Mouse (Mus musculus): ENCODE data around the gene Pln.

Pln gene

DNA sequence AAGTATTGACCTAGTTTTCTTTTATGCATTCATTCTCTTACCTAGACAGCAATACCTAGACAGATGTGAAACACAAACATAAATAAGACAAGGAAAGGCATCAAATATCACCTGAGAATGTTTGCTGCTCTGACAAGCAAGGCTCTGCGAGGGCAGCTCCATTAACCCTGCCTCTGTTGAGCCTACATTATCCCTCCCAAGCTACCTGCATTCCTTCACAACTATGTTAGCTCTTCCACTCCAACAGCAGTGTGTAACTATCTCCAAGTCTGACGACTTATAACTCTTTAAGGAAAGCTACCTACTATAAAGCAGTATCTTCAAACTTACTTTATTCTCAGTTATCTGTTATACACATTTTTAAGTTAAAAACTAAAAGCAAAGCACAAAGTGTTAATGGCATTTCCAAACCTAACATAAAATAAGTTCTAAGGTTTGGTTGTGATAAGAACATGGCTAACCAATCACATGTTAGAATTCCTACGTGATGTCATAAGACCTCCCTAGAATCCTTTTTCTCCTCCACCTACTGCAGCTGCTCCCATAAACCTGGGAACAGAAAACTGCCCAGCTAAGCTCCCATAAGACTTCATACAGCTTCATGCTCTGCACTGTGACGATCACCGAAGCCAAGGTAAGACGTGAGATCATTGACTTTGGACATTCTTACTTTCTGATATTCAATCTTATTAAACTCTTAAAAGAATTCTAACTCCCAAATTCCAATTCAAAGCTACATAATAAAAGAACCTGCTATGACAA, at the start of gene Pln:
TSS of gene Pln (plus strand) at position 506 of the 762 bp plus-strand sequence.
- DNase-seq (ENCODE audit: extremely low read depth, low read depth, low spot score), result no peak

DNA sequence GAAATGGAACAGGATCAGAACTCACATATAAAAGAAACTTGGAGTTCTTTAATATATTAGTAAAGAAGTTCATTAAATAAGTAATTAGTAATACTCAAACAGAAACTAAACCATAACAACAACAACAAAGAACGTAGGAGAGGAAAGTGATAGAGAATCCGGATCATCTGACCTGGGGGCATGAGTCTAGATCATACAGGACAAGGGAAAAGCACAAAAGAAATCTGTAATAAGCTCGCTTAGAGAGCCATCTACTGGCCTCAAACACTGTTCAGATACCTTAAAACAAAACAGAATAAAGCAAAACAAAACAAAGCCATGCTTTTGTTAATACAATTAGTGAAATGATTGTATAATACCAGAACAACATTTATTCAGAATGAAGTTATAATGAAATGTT, 31.6 kb upstream of the Pln start:
- no peak for DNase-seq (ENCODE audit: extremely low read depth, low read depth, low spot score)

DNA sequence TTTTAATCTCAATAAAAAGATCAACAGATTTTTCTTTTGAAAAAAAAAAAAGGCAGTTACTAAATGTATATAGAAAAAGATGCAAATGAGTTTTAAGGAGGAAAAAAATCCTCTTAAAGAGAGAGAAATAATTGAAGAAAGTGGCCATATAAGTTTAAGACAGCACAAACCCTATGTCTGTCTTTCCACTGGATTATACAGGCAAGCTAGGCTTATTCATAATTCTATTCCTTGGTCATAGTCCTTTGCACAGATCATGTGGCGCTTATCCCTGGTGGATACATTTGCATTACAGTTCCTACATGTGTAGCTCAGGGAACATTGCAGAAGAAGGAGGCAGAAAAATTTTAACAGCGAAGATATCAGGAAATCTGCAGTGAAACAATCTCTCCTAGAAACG, 30.8 kb upstream of the Pln start:
- no peak for DNase-seq (ENCODE audit: extremely low read depth, low read depth, low spot score)

DNA sequence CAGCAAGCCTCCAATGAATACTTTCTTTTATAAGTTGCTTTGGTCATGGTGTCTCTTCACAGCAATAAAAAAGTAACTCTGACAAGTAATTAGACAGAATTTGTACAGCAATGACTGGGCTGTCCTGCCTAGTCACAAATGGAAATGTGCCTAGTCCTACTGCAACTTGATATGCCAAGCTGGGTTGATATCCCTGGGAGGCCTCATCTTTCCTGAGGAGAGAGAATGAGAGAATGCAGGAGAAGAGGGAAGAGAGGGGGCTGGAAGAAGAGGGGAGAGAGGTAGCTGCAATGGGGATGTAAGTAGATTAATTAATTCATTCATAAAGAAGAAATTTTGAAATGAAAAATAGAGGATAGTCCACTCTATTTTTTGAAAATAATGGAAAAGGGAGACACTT, 14.1 kb upstream of the Pln start:
- DNase-seq (ENCODE audit: extremely low read depth, low read depth, low spot score), result no peak

DNA sequence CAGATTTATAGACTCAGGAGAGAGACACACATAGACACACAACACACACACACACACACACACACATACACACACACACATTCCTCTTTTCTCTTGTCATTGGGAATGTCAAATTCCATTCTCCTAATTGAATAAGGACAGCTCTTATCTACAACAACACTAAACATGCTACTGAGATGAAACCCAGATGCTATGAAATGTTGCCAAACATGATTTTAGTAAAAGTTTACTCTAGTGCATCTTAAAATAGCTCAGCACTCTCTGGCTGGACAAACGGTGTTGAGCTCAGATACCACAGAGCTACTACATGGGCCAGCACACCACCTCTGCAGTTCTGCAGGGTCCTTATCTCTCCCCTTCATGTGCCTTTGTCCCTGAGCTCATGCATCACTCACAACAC, 12.8 kb upstream of the Pln start:
- no peak for DNase-seq (ENCODE audit: extremely low read depth, low read depth, low spot score)

DNA sequence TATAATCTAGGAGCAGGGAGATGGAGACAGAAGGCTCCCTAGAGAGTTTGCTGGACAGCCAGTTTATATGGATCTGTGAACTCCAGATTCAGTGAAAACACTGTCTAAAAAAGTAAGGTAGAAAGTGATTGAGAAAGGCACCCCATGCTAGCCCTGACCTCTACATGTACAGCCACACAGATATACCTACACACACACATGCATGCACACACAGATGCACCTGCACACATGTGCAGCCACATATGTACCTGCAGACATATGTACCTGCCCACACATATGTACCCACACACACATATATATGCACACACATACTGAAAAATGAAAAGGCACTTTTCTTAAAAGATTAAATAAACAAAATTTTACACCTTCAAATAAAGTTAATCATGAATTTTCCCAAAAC, 11.1 kb upstream of the Pln start:
- no peak for DNase-seq (ENCODE audit: extremely low read depth, low read depth, low spot score)

DNA sequence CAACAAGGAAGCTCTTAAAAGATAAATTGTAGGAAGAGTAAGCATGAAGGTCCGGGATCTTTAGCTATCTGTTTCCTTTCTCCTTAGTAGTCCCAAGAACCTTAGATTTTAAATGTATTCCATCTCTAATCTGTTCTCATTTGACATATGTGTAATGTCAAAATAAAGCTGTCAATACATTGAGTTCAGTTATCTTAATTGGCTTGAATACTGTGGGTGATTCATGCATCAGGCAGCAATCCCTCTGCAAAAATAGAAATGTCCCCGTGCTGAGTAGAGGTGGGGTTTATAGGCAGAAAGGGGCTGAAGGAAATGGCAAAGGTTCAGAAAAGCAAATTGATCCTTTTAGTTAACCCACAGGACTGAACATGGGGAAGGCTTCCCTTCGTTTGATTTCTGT, 8.2 kb upstream of the Pln start:
- DNase-seq (ENCODE audit: extremely low read depth, low read depth, low spot score), result no peak

DNA sequence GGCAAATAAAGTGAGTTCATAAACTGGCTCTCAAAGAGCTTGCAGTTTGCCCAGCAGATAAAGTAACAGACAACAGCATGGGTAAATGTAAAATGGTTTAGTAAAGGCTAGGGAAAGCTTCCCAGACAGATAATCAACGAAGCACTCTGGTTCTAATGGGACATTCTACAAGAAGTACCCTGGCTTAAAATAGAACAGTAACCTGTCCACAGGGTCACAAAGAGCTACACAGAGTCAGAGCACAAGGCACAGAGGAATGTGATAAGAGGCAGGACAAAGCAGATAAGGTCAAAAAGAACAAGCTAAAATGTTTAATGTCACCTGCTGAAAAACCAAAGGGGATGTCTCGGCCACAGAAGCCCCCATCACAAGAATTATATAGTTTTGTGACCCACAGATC, 4.7 kb upstream of the Pln start:
- DNase-seq (ENCODE audit: extremely low read depth, low read depth, low spot score), result no peak

DNA sequence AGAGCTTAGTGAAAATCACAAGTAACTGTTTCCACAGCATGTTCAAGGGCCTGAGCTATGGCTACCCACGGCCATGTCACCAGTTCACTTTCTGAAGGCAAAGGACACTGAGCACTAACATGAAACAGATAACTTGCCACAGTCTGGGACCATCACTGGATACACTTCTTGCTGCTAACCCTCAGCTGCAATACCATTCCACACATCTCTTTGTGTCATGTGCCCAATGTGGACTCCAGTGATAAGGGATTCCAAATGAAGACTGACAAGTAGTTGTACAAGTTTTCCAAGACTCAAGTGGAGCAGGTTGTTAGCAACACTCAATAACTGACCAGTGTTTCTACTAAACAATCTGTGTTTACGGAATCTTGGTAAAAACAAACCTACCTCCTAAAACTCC, 2.2 kb upstream of the Pln start:
- DNase-seq (ENCODE audit: extremely low read depth, low read depth, low spot score), result no peak

DNA sequence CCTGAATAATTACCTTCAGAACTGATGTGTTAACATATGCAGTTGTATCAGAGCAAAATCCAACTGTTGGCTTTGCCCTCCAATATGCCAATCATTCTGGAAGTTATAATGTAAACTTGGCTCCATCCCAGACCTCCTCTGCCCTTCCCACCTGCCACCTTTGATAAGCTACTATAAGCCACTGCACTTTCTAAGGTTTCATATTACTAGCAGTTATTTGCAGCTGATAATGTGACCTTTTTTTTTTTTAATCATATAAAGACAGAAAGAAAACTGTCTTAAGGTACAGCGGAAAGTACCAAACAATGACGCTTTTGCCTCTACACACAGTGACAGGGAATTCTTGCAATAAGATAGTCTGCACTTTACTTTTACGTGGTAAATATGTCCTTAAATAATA, 1.5 kb upstream of the Pln start:
- no peak for DNase-seq (ENCODE audit: extremely low read depth, low read depth, low spot score)

DNA sequence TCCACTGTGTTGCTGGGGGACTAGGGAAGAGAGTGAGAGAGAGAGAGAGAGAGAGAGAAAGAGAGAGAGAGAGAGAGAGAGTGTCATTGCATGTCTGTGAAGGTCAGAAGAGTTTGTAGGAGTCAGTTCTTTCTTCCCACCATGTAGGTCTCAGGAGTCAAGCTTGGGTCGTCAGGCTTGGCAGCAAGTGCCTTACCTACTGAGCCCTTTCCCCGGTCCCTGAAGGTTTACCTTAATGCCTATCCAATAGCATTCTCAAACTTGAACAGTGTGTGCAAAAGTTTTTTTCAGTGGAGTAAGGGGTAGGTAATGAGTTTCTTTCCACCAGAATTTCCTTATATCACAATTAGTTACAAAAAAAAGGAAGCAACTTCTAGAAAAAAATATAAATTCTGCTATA, 1.6 kb downstream of the Pln start:
- no peak for DNase-seq (ENCODE audit: extremely low read depth, low read depth, low spot score)

DNA sequence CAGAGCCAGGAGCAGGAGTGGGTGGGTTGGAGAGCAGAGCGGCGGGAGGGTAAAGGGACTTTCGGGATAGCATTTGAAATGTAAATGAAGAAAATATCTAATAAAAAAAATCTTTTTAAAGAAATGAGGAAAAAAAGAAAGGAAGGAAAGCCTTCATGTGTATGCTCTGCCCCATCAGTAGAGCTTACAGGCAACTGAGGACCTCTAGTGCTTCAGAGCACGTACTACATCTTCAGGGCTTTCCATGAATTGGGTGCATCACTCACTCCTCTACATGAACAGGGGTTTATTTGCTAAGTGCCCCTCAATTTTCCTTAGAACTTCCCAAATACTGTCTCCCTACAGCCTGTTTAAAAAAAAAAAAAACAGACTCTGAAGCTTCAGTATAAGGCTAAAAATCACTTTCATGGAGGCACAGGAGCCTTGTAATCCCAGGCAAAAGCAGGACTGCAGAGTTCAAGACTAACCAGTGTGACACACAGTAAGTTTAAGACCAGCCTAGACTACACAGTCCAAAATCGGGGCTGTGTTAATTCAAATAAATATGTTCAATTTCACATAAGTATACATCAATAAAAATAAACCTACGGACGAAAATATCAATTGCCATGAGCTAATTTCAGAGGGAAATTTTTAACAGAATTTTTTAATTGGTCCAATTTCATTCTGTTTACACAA, 4.0 kb downstream of the Pln start:
- DNase-seq (ENCODE audit: extremely low read depth, low read depth, low spot score), result no peak

DNA sequence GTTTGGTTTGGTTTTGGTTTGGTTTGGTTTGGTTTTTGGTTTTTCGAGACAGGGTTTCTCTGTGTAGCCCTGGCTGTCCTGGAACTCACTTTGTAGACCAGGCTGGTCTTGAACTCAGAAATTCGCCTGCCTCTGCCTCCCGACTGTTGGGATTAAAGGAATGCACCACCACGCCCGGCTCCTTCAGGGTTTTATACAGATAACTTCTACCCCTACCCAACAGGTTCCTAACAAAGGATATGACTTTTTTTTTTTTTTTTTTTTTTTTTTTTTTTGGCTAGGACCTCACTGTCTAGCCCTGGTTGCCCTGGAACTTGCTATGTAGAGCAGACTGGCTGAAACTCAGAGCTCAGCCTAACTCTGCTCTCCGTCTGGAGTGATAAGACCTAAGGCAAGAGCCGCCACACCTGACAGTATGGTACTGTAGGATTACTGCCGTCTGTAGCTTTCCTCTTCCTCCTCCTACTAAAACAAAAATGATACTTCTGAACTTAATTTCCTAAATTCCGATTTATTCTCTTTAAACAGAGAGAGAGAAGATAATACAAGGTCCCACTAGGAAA, 4.8 kb downstream of the Pln start:
- no peak for DNase-seq (ENCODE audit: extremely low read depth, low read depth, low spot score)

DNA sequence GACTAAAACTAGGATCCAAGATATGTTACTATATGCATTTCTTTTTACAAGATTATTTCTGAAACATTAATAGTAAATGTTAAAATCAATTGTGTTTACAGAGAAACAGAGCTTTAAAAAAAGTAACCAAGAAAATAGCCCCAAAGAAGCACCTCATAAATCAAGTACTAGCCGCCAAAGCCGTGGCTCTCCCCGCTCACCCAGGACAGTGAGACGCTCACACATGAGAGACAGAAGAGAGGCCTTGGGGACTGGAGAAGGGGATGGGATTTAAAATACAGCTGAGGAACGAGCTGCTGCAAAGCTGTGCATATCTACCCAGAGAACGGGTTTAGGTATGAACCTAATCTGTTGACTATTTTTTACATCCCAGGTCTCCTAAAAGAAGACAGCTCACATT, 5.9 kb downstream of the Pln start:
- DNase-seq (ENCODE audit: extremely low read depth, low read depth, low spot score), result no peak

DNA sequence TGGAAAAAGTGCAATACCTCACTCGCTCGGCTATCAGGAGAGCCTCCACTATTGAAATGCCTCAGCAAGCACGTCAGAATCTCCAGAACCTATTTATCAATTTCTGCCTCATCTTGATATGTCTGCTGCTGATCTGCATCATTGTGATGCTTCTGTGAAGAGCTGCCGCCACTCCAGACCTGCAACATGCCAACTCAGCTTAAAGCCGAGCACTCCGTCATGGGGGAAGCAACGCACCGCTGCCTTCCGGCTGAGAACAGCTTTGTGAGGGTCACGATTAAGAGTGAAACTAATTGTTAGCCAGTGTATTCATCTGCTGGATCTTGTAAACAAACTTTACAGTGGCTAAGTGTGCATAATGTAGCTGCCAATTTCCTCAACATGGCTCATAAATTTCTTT, 6.4 kb downstream of the Pln start:
- no peak for DNase-seq (ENCODE audit: extremely low read depth, low read depth, low spot score)

DNA sequence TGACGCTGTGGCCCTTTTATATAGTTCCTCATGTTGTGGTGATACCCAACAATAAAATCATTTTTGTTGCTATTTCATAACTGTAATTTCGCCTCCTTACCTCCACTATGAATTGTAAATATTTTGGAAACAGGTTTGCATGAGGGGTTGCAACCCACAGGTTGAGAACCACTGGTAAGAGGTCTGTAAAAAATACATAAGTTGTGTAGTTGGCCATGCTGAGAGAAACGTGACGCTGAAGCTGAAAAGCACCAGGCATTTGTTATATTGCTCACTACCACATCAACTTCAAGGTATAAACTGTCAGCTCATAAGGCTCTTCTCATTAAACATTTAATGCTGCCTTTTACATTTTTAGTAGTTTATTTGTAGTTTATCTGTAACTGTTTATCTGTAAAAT, 8.0 kb downstream of the Pln start:
- DNase-seq (ENCODE audit: extremely low read depth, low read depth, low spot score), result no peak

DNA sequence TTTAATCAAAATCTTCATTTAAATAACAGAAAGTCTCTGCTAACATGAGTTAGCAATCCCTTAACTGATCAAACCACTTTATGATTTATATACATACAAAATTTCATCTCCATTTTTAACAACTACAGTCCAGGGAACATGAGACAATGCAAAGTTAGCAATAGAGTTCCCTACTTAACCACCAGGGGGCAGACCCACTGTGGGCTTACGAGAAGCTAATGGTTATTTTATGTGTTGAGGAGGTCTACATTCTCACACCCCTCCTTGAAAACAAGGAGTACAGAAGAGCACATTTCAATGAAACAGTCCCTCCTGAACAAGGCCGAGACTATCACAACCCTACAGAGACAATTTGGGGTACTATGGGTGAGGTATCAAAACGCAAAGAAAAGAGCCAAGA, 9.0 kb downstream of the Pln start:
- DNase-seq (ENCODE audit: extremely low read depth, low read depth, low spot score), result no peak

DNA sequence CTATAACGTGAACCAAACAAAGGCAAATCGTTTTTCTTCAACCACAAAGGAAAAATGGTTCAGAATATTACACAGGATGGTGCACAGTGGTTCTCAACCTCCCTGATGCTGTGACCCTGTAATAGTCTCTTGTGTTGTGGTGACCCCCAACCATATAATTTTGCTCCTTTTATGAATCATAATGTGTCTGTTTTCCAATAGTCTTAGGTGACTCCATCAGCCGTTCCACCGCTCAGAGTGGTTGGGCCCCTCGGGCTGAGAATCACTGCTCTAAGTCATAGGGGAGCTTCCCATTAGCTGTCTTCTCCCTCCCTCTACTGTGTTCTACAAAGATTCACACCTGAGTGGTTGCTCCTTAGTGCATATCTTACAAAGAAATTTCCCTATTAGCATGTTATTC, 9.4 kb downstream of the Pln start:
- DNase-seq (ENCODE audit: extremely low read depth, low read depth, low spot score), result no peak

DNA sequence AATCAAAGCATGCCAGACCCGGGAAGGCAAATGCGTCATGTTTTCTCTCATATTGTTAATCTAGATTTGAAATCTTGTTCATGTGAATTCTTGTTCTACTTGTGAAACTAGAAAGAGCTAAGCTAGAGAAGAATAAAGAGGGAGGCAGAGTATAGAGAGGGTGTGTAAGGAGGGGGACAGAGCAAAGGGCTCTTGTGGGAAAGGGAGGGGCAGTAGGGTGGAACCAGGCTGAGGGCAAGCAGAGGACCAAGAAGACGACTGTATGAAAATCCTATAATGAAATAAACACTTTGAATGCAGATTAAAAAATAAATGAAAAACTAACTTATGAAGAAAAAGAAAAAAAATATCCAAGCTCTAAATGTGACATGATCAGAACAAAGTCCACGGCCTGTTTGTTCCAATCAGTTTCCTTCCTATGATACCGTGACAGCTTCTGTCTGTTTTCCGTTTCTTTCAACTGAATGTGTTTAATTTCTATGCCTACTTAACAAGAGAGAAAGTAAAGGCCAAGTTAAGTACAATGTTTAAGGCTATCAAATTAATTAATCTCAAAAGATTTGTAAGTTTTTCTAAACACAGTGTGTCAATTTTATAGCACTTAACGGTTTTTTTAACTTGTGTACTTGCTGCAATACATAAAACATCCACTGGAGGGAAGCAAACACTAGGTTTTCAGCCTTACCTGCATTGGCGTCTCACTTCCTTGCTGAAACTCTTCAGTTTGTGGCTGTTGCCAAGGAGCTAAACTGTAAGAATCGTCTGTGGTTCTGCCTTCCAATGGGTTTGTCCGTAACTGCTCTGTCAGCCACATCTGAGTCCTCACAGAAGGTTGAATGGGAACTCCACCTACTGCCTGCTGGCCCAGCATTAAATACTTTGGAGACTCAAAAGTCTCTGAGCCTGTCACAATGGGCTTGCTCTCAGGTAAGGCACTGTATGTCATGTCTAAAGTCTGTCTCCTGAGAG, 10.6 kb downstream of the Pln start:
- no peak for DNase-seq (ENCODE audit: extremely low read depth, low read depth, low spot score)

DNA sequence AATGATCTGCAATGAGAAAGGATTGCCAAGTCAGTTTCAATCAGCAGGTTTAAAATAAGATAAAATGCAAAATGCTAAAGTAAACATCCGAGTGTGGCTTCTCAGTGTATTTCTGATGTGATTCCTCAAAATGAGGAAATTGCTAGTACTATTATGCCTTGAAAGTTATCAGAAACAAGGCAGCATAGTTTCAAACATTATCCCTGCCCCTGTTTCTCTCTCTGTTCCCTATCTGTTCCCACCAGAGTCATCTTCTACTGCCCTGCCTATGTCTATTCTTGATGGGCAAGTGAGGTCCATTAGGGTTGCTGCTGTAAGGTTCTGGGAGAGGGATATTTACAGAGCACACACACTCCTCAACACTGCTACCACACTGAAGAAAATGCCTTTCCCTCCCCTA, 11.8 kb downstream of the Pln start:
- no peak for DNase-seq (ENCODE audit: extremely low read depth, low read depth, low spot score)

DNA sequence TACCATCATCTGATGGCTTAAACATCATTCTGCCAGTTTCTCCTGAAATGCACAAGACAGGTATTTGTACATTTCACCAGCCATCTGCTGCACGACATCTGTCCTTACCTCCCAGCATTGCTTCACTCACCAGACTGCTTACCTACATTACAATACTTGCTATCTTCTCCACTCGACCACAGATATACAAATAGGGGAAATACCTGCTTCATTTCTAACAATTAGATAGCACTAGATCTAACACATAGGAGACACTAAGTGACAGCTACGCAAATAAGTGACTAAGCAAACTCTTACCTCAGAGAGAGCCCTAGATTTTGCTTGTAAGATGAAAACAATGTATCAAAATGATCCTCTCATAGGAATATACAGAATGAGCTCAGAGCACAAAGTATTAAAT, 16.2 kb downstream of the Pln start:
- DNase-seq (ENCODE audit: extremely low read depth, low read depth, low spot score), result no peak
